Mouse (Mus musculus): Measurements from ENCODE around the gene B830017H08Rik. TPM values are rescaled to one million over a fixed set of nuclear protein-coding genes. Genes with fewer than 3 reads are reported as not detected.

B830017H08Rik gene
- total and polyA plus RNA-seq, 2 experiments from 2014 or later, result 6.3 to 9.1 TPM

DNA sequence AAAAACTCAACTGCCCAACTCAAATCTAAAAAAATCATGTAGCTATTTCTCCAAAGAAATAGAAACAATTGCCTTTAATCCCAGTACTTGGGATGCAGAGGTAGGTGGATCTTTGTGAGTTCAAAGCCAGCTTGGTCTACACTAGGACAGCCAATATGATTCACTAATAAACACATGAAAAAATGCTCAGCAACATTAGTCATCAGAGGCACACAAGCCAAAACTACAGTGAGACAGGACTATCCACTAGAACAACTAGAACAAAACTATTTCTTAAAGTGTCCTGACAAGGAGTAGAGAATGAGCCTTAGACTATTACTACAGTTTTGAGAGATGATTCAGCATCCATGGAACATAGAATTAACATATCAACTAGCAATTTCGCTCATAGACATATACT lies 43.2 kb downstream of the B830017H08Rik start:
- TF ChIP-seq CTCF (IDR thresholded peaks at IDR 0.05; ENCODE audit: low read depth), result no peak
- Histone ChIP-seq H3K9ac (replicated peaks; ENCODE audit: low read length) (no peak overlapping the region), H3K27me3 (ENCODE audit: insufficient read depth, low read length) (no peaks in the 10 kb centered on the region), H3K36me3 (ENCODE audit: insufficient read depth, low read length) (peaks cover 10% of the 10 kb centered on the region; the same call in 1 of the 2 replicates), H3K4me2 (ENCODE audit: low read depth, low read length) (no peak overlapping the region), H3K27ac (no peak overlapping the region), H3K4me1 (ENCODE audit: insufficient read depth, low read length) (no peaks in the 10 kb centered on the region), H3K9me3 (ENCODE audit: low read length) (no peaks in the 10 kb centered on the region), H3K4me3 (ENCODE audit: low read length) (no peak overlapping the region)
- DNase-seq (ENCODE audit: low spot score), result no peak
- WGBS, result 94% methylated on average over 1 of the region's 1 CpGs
- ATAC-seq, result no peak

- no peak for TF ChIP-seq CTCF (IDR thresholded peaks at IDR 0.05; ENCODE audit: low read depth)
- Histone ChIP-seq H3K9ac (replicated peaks; ENCODE audit: low read length) (no peak overlapping the region), H3K4me2 (ENCODE audit: low read depth, low read length) (no peak overlapping the region), H3K4me1 (ENCODE audit: insufficient read depth, low read length) (no peaks in the 10 kb centered on the region), H3K9me3 (ENCODE audit: low read length) (no peaks in the 10 kb centered on the region), H3K27ac (no peak overlapping the region), H3K27me3 (ENCODE audit: insufficient read depth, low read length) (no peaks in the 10 kb centered on the region), H3K4me3 (ENCODE audit: low read length) (no peak overlapping the region), H3K36me3 (ENCODE audit: insufficient read depth, low read length) (no peaks in the 10 kb centered on the region)
- ATAC-seq (no peak), DNase-seq (ENCODE audit: low spot score) (no peak)
- 90% methylated on average over 4 of the region's 4 CpGs for WGBS
These were observed 46.6 kb downstream of the B830017H08Rik start for GRCm38 (mm10) chr16:17879571-17879970.

DNA sequence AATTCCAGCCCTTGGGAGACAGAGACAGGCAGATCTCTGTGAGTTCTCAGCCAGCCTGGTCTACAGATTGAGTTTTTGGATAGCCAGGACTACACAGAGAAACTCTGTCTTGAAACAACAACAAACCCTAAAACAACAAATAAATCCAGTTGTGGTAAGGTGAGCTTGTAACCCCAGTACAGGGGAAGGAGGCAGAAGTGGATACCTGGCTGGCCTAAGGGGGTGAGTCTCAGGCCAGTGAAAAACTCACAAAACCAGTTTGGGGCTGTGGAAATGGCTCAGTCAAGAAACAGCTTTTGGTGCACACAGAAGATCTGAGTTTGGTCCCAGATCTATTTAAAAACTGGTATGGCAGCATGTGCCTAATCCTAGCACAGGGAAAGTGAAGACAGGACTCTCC lies 49.3 kb downstream of the B830017H08Rik start:
- no peak for TF ChIP-seq CTCF (IDR thresholded peaks at IDR 0.05; ENCODE audit: low read depth)
- Histone ChIP-seq H3K4me2 (ENCODE audit: low read depth, low read length) (no peak overlapping the region), H3K27ac (no peak overlapping the region), H3K36me3 (ENCODE audit: insufficient read depth, low read length) (no peaks in the 10 kb centered on the region), H3K9ac (replicated peaks; ENCODE audit: low read length) (no peak overlapping the region), H3K4me3 (ENCODE audit: low read length) (no peak overlapping the region), H3K9me3 (ENCODE audit: low read length) (no peaks in the 10 kb centered on the region), H3K4me1 (ENCODE audit: insufficient read depth, low read length) (no peaks in the 10 kb centered on the region), H3K27me3 (ENCODE audit: insufficient read depth, low read length) (no peaks in the 10 kb centered on the region)
- no peak for DNase-seq (ENCODE audit: low spot score)
- no peak for ATAC-seq

- Histone ChIP-seq H3K36me3 (ENCODE audit: insufficient read depth, low read length) (no peaks in the 10 kb centered on the region), H3K9me3 (ENCODE audit: low read length) (no peaks in the 10 kb centered on the region), H3K4me1 (ENCODE audit: insufficient read depth, low read length) (no peaks in the 10 kb centered on the region), H3K27me3 (ENCODE audit: insufficient read depth, low read length) (no peaks in the 10 kb centered on the region), H3K27ac (no peak overlapping the region), H3K4me3 (ENCODE audit: low read length) (no peak overlapping the region), H3K9ac (replicated peaks; ENCODE audit: low read length) (no peak overlapping the region), H3K4me2 (ENCODE audit: low read depth, low read length) (no peak overlapping the region)
- TF ChIP-seq CTCF (IDR thresholded peaks at IDR 0.05; ENCODE audit: low read depth), result no peak
- ATAC-seq (no peak), DNase-seq (ENCODE audit: low spot score) (no peak)
- 87% methylated on average over 6 of the region's 6 CpGs for WGBS
These were observed 51.2 kb downstream of the B830017H08Rik start for GRCm38 (mm10) chr16:17884116-17884515.

Other genes starting within 250 kb of the B830017H08Rik start
- gene Slc7a4, start 249.9 kb upstream of the B830017H08Rik start, total RNA-seq (2014; rRNA removed), result 74.6 and 78.7 TPM in 2 replicates
- gene Slc7a4, start 249.9 kb upstream of the B830017H08Rik start, polyA plus RNA-seq (2015; fragmentation: Nextera tagmentation; extraction: Ambion mirVana), result 42.5 and 42.8 TPM in 2 replicates
- gene Smpd4, start 213.8 kb upstream of the B830017H08Rik start, total RNA-seq (2014; rRNA removed), result 62.4 and 67.4 TPM in 2 replicates
- 21.7 and 23.8 TPM in 2 replicates for gene Smpd4, start 213.8 kb upstream of the B830017H08Rik start, polyA plus RNA-seq (2015; fragmentation: Nextera tagmentation; extraction: Ambion mirVana)
- gene Ccdc74a, start 186.7 kb upstream of the B830017H08Rik start, total RNA-seq (2014; rRNA removed), result 18.2 and 20.8 TPM in 2 replicates
- gene Ccdc74a, start 186.7 kb upstream of the B830017H08Rik start, polyA plus RNA-seq (2015; fragmentation: Nextera tagmentation; extraction: Ambion mirVana), result 32.8 and 37.6 TPM in 2 replicates
- gene Med15, start 100.2 kb upstream of the B830017H08Rik start, total RNA-seq (2014; rRNA removed), result 47.5 and 66.1 TPM in 2 replicates
- gene Med15, start 100.2 kb upstream of the B830017H08Rik start, polyA plus RNA-seq (2015; fragmentation: Nextera tagmentation; extraction: Ambion mirVana), result 33.8 and 39.2 TPM in 2 replicates
- gene Klhl22, start 73.5 kb upstream of the B830017H08Rik start, total RNA-seq (2014; rRNA removed), result 176 and 190 TPM in 2 replicates
- gene Klhl22, start 73.5 kb upstream of the B830017H08Rik start, polyA plus RNA-seq (2015; fragmentation: Nextera tagmentation; extraction: Ambion mirVana), result 69.6 and 80.5 TPM in 2 replicates
- 15.5 and 15.6 TPM in 2 replicates for gene Scarf2, start 35.8 kb upstream of the B830017H08Rik start, total RNA-seq (2014; rRNA removed)
- 2.0 and 2.3 TPM in 2 replicates for gene Scarf2, start 35.8 kb upstream of the B830017H08Rik start, polyA plus RNA-seq (2015; fragmentation: Nextera tagmentation; extraction: Ambion mirVana)
- 3.3 and 7.0 TPM in 2 replicates for gene Car15, start 5.2 kb downstream of the B830017H08Rik start, total RNA-seq (2014; rRNA removed)
- gene Car15, start 5.2 kb downstream of the B830017H08Rik start, polyA plus RNA-seq (2015; fragmentation: Nextera tagmentation; extraction: Ambion mirVana), result 1.9 TPM in 2 replicates
- 0.42 and 1.3 TPM in 2 replicates for gene Gm20518, start 58.5 kb downstream of the B830017H08Rik start, total RNA-seq (2014; rRNA removed)
- 0.11 and 0.20 TPM in 2 replicates for gene Gm20518, start 58.5 kb downstream of the B830017H08Rik start, polyA plus RNA-seq (2015; fragmentation: Nextera tagmentation; extraction: Ambion mirVana)
- gene Tssk1, start 61.1 kb downstream of the B830017H08Rik start, total RNA-seq (2014; rRNA removed), result 0.29 TPM in 1 of 2 replicates, not detected in the other
- gene Tssk1, start 61.1 kb downstream of the B830017H08Rik start, polyA plus RNA-seq (2015; fragmentation: Nextera tagmentation; extraction: Ambion mirVana), result 0.04 TPM in 1 of 2 replicates, not detected in the other
- 181 and 199 TPM in 2 replicates for gene Dgcr2, start 65.4 kb downstream of the B830017H08Rik start, total RNA-seq (2014; rRNA removed)
- 83.0 and 88.8 TPM in 2 replicates for gene Dgcr2, start 65.4 kb downstream of the B830017H08Rik start, polyA plus RNA-seq (2015; fragmentation: Nextera tagmentation; extraction: Ambion mirVana)
- not detected in 2 replicates for gene Tssk2, start 65.5 kb downstream of the B830017H08Rik start, total RNA-seq (2014; rRNA removed)
- gene Tssk2, start 65.5 kb downstream of the B830017H08Rik start, polyA plus RNA-seq (2015; fragmentation: Nextera tagmentation; extraction: Ambion mirVana), result not detected in 2 replicates
- gene Ess2, start 78.2 kb downstream of the B830017H08Rik start, total RNA-seq (2014; rRNA removed), result 37.7 and 46.3 TPM in 2 replicates
- gene Ess2, start 78.2 kb downstream of the B830017H08Rik start, polyA plus RNA-seq (2015; fragmentation: Nextera tagmentation; extraction: Ambion mirVana), result 38.8 and 40.8 TPM in 2 replicates
- gene Gsc2, start 81.9 kb downstream of the B830017H08Rik start, total RNA-seq (2014; rRNA removed), result 0.21 and 0.61 TPM in 2 replicates
- 0.76 and 1.0 TPM in 2 replicates for gene Gsc2, start 81.9 kb downstream of the B830017H08Rik start, polyA plus RNA-seq (2015; fragmentation: Nextera tagmentation; extraction: Ambion mirVana)
- gene Slc25a1, start 95.1 kb downstream of the B830017H08Rik start, total RNA-seq (2014; rRNA removed), result 228 and 230 TPM in 2 replicates
- gene Slc25a1, start 95.1 kb downstream of the B830017H08Rik start, polyA plus RNA-seq (2015; fragmentation: Nextera tagmentation; extraction: Ambion mirVana), result 150 and 151 TPM in 2 replicates
- gene Vpreb2, start 147.3 kb downstream of the B830017H08Rik start, total RNA-seq (2014; rRNA removed), result not detected in 2 replicates
- gene Vpreb2, start 147.3 kb downstream of the B830017H08Rik start, polyA plus RNA-seq (2015; fragmentation: Nextera tagmentation; extraction: Ambion mirVana), result not detected in 2 replicates
- gene Dgcr6, start 219.7 kb downstream of the B830017H08Rik start, total RNA-seq (2014; rRNA removed), result 59.5 and 74.4 TPM in 2 replicates
- gene Dgcr6, start 219.7 kb downstream of the B830017H08Rik start, polyA plus RNA-seq (2015; fragmentation: Nextera tagmentation; extraction: Ambion mirVana), result 169 and 173 TPM in 2 replicates

Data from hindbrain, postnatal 0 days (tissue).